Mouse (Mus musculus) cerebellum, adult (tissue): ENCODE measurements around the gene Gm2a.
"Not testable (repeated sequence)": the region's sequence is repeated elsewhere in the genome, so short reads cannot be mapped to it uniquely, and the experiment has no call there.

Experiments
- ATAC-seq: cut with Nextera tagmentation; 2 replicates; pipeline ENCODE4 v1.9.2; 2017; ENCODE audit warnings: mild to moderate bottlenecking, moderate library complexity, mixed read lengths; ENCODE audit not compliant: insufficient number of reproducible peaks, low FRiP score, low TSS enrichment

Gene Gm2a

GRCm38 (mm10) chr11:55096296-55096695, 1.6 kb upstream of the Gm2a start:
- not testable (repeated sequence) for ATAC-seq

DNA sequence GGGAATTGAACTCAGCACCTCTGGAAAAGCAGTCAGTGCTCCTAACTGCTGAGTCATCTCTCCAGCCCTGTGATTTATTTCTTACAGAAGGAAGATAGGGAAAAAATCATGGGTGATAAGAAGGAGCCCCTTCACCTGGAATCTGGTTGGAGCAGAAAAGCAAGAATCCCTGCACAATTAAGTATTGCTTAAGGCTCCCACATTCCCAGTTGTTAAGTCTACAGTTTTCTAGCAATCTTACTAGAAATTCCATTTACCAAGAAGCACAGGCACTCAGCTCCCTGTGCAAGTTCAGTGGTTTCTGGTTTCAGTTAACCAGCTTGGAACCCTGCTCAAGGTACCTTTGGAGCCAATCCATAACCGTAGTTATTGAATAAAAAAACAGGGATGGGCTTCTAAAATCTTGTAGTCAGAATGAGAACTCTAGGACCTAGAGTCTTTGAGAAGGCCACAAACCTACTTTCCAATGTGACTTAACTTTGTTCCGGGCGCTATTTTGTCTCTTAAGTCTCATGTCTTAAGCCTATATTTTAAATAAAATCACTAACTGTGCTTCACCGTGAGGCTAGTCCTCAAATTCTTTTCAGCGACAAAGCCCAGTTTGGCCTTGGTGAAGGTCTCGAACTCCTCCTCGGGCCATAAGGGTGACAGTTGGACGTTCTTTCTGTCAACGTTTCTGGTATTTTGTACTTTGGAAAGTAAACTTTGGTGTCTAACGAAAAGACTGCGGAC, 1.0 kb upstream of the Gm2a start:
- ATAC-seq: no peak

GRCm38 (mm10) chr11:55098189-55098915, 437 bp downstream of the Gm2a start:
- ATAC-seq: peak; percentile 38; the same call in 1 of the 2 replicates

GRCm38 (mm10) chr11:55099019-55099771, 1.3 kb downstream of the Gm2a start:
- no peak for ATAC-seq

GRCm38 (mm10) chr11:55099868-55100267, 2.0 kb downstream of the Gm2a start:
- ATAC-seq: no peak

DNA sequence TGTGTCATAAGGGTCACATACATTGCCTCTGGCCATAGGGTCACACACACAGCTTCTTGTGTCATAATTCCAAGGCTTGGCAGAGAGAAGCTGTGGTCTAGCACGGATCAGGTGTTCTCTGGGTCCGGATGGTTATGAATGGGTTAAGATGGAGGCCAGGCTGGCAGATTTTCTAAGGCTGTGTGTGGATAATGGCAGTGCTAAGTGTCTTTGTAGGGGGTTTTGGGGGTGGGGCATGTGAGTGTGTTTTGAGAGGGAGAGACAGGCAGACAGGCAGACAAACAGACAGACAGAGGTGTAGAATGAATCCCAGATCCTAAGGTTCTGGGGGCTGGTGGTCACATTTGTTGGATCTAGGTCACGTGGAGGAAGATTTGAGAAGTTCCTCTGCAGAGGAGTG, 4.1 kb downstream of the Gm2a start:
- no peak for ATAC-seq

GRCm38 (mm10) chr11:55103229-55103628, 5.3 kb downstream of the Gm2a start:
- no peak for ATAC-seq

- no peak for ATAC-seq
Observed at GRCm38 (mm10) chr11:55105389-55105788, 7.5 kb downstream of the Gm2a start.

GRCm38 (mm10) chr11:55106636-55107035, 8.7 kb downstream of the Gm2a start:
- no peak for ATAC-seq

DNA sequence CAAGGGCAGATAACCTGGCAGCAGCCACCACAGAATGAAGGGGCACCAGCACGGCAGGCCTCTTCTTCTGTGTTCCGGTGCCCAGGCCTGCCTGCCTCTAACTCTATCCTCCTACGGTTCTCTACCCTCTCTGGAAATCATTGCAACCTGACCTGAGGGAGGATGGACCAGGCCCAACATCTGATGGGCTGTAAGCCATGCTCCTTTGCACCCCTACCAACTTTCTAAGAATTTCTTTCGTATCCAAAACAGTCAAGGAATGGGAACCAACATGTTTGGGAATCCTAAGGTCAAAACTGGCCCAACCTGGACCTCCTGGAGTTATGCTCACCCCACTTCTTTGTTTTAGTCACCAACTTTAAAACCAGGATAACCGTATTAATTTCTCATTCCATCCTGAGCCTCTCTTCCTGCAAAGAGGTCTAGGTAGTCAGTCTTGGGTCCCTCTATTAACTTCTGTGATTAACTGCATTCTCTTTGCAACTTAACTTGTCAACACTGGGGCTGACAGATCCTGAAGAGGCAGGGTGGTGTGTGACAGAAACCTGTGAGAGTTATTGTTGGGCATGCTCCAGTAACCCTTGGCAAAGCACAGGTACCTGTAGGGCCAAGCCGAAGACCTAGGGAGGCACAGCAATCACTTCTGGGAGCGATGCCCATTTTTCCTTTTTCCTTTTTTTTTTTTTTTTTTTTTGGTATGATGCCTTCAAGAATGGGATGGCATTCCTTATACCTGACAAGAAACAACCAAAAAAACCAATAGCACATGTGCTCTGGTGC, 11.8 kb downstream of the Gm2a start:
- ATAC-seq: no peak

- no peak for ATAC-seq
Observed at GRCm38 (mm10) chr11:55110566-55111169, 12.8 kb downstream of the Gm2a start.

GRCm38 (mm10) chr11:55113209-55113860, 15.4 kb downstream of the Gm2a start:
- no peak for ATAC-seq

DNA sequence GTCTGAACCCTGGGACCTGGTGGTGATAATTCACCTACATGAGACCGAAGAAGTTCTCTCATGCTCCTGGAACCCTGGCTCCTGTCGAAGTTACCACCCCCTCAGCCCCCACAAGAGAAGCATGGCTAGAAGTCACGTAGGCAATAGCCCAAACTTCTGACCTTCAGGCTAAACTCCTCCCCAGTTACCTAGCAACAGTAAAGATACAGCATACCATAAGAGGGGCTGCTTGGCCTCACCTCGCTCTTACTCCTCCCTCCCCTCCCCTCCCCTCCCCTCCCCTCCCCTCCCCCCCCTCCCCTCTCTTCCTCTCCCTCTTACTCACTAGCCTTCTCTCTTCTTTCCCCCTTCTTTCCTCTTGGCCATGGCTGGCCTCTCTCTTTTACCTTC, 15.9 kb downstream of the Gm2a start:
- ATAC-seq: not testable (repeated sequence)

GRCm38 (mm10) chr11:55114291-55114690, 16.4 kb downstream of the Gm2a start:
- ATAC-seq: no peak

- ATAC-seq: no peak
Observed at GRCm38 (mm10) chr11:55116004-55116403, 18.1 kb downstream of the Gm2a start.

DNA sequence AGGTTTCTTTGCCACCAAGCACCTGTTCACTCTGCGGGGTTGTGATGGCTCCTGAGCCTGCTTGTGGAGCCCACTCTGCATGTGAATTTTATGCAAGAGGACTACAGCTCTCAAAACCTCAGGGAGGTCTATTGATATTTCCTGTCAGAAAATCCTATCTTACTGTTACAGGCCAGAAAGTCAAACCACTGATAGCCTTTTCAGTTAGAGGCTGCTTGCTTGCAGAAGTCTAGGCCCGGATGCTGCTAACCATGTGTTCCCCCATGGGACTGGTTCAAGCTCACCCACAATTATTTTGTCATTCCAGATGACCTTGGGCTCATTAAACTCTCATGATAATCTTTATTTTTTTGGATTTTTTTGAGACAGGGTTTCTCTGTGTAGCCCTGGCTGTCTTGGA, 19.1 kb downstream of the Gm2a start:
- no peak for ATAC-seq

DNA sequence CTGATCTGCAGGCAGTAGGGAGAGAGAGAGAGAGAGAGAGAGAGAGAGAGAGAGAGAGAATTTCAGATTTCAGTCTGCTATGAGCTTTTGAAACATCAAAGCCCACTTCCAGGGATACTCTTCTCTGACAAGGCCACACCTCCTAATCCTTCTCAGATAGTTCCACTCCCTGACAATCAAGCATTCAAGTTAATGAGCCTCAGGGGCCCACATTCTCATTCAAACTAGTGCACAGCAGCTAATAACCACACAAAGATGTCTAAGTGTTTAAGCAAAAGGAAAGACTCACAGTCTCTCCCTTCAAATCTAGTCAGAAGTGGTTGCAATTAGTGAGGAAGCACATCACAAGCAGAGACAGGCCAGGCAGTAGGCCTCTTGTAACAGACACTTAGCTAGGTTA, 22.4 kb downstream of the Gm2a start:
- no peak for ATAC-seq

DNA sequence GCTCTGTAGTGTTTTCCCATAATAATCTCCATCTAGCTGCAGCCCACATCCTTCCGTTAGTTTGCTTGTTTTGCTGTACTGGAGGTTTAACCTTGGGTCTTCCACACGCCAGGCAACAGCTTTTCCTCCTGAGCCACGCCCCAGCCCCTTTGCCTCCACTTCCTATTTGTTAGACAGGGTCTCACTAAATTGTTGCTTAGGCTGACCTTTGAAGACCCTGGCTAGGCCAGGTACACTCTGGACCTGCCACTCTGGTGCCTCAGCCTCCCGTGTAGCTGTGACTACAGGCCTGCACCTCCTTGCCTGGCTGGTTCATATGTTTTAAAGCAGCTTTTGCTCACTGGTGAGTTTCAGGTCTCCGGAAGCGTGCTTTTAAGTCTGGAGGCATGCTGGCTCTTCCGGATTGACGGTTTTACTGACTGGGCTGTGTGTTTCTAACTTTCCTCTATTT, 22.9 kb downstream of the Gm2a start:
- no peak for ATAC-seq

- no peak for ATAC-seq
Observed at GRCm38 (mm10) chr11:55121430-55121829, 23.5 kb downstream of the Gm2a start.
